Mouse (Mus musculus): ENCODE results near the gene Denr. TPM values are rescaled to one million over a fixed set of nuclear protein-coding genes. Genes with fewer than 3 reads are reported as not detected.
A peak's percentile ranks its signal among the peaks of the same experiment; 100 is the strongest.

The Denr gene
- polyA plus RNA-seq, 1 experiment from 2014 or later = 130 TPM

GRCm38 (mm10) chr5:123874177-123874576, 32.8 kb upstream of the Denr start:
- H3K4me3 ChIP-seq (ENCODE audit: low read depth, low read length) = no peak overlapping the region
- no peak overlapping the region for H3K9ac ChIP-seq
- no peak overlapping the region for H3K27ac ChIP-seq (ENCODE audit: low read depth)
- no peaks in the 10 kb centered on the region for H3K27me3 ChIP-seq (ENCODE audit: insufficient read depth, low read length)
- no peak for DNase-seq
- H3K9me3 ChIP-seq (ENCODE audit: low read depth, low read length) = no peaks in the 10 kb centered on the region
- no peak for TF ChIP-seq CTCF (IDR thresholded peaks at IDR 0.05; ENCODE audit: low read depth)
- H3K4me2 ChIP-seq = no peak overlapping the region
- H3K4me1 ChIP-seq (ENCODE audit: insufficient read depth) = no peaks in the 10 kb centered on the region
- no peak for ATAC-seq (ENCODE audit: insufficient read depth)
- no peaks in the 10 kb centered on the region for H3K36me3 ChIP-seq (ENCODE audit: insufficient read depth)
- 78% methylated on average over 5 of the region's 5 CpGs for WGBS

- Histone ChIP-seq H3K36me3 (ENCODE audit: insufficient read depth) (no peaks in the 10 kb centered on the region), H3K4me2 (peak overlapping the region; percentile 31), H3K4me3 (ENCODE audit: low read depth, low read length) (no peak overlapping the region; the same call in 1 of the 2 replicates), H3K4me1 (ENCODE audit: insufficient read depth) (peaks cover 6% of the 10 kb centered on the region; the same call in 1 of the 2 replicates), H3K9me3 (ENCODE audit: low read depth, low read length) (no peaks in the 10 kb centered on the region), H3K27me3 (ENCODE audit: insufficient read depth, low read length) (no peaks in the 10 kb centered on the region), H3K27ac (ENCODE audit: low read depth) (no peak overlapping the region), H3K9ac (no peak overlapping the region)
- WGBS = 37% methylated on average over 14 of the region's 14 CpGs
- TF ChIP-seq CTCF (IDR thresholded peaks at IDR 0.05; ENCODE audit: low read depth) = no peak
- DNase-seq = no peak
- ATAC-seq (ENCODE audit: insufficient read depth) = no peak
Measured at GRCm38 (mm10) chr5:123878056-123878455, 28.9 kb upstream of the Denr start.

GRCm38 (mm10) chr5:123879928-123880327, 27.0 kb upstream of the Denr start, which contains the start of gene Hcar1:
Hcar1 (minus strand) TSS chr5:123880020.
- 0 out of 2 replicates have a peak, but pooled peaks have one; percentile 10 for TF ChIP-seq CTCF (IDR thresholded peaks at IDR 0.05; ENCODE audit: low read depth)
- H3K4me3 ChIP-seq (ENCODE audit: low read depth, low read length) = no peak within 1 kb of the TSS

GRCm38 (mm10) chr5:123880778-123881177, 26.2 kb upstream of the Denr start:
- no peaks in the 10 kb centered on the region for H3K27me3 ChIP-seq (ENCODE audit: insufficient read depth, low read length)
- H3K4me1 ChIP-seq (ENCODE audit: insufficient read depth) = peaks cover 6% of the 10 kb centered on the region; the same call in 1 of the 2 replicates
- H3K9me3 ChIP-seq (ENCODE audit: low read depth, low read length) = no peaks in the 10 kb centered on the region
- 83% methylated on average over 14 of the region's 14 CpGs for WGBS
- TF ChIP-seq CTCF (IDR thresholded peaks at IDR 0.05; ENCODE audit: low read depth) = peak; percentile 16; the same call in 1 of the 2 replicates
- no peak overlapping the region for H3K4me2 ChIP-seq
- DNase-seq (no peak), ATAC-seq (ENCODE audit: insufficient read depth) (no peak)
- no peak overlapping the region for H3K27ac ChIP-seq (ENCODE audit: low read depth)
- no peak overlapping the region for H3K9ac ChIP-seq
- H3K36me3 ChIP-seq (ENCODE audit: insufficient read depth) = no peaks in the 10 kb centered on the region
- H3K4me3 ChIP-seq (ENCODE audit: low read depth, low read length) = no peak overlapping the region

More at GRCm38 (mm10) chr5:123879928-123880327, 27.0 kb upstream of the Denr start, which contains the start of gene Hcar1:
- peak within 1 kb of the TSS; percentile 43 for H3K9ac ChIP-seq
- DNase-seq (peak; percentile 56), ATAC-seq (ENCODE audit: insufficient read depth) (peak; percentile 69; the same call in 1 of the 2 replicates)
- no peaks in the 10 kb centered on the region for H3K9me3 ChIP-seq (ENCODE audit: low read depth, low read length)
- peak within 1 kb of the TSS; percentile 51 for H3K4me2 ChIP-seq
- WGBS = 23% methylated on average over 12 of the region's 12 CpGs
- no peaks in the 10 kb centered on the region for H3K27me3 ChIP-seq (ENCODE audit: insufficient read depth, low read length)
- H3K36me3 ChIP-seq (ENCODE audit: insufficient read depth) = no peaks in the 10 kb centered on the region
- peak within 1 kb of the TSS; percentile 38; the same call in 1 of the 2 replicates for H3K27ac ChIP-seq (ENCODE audit: low read depth)
- H3K4me1 ChIP-seq (ENCODE audit: insufficient read depth) = peaks cover 6% of the 10 kb centered on the region; the same call in 1 of the 2 replicates

GRCm38 (mm10) chr5:123883891-123884290, 23.1 kb upstream of the Denr start:
- H3K4me3 ChIP-seq (ENCODE audit: low read depth, low read length) = no peak overlapping the region
- no peak overlapping the region for H3K27ac ChIP-seq (ENCODE audit: low read depth)
- TF ChIP-seq CTCF (IDR thresholded peaks at IDR 0.05; ENCODE audit: low read depth) = no peak
- no peaks in the 10 kb centered on the region for H3K27me3 ChIP-seq (ENCODE audit: insufficient read depth, low read length)
- no peaks in the 10 kb centered on the region for H3K9me3 ChIP-seq (ENCODE audit: low read depth, low read length)
- ATAC-seq (ENCODE audit: insufficient read depth) = no peak
- no peak for DNase-seq
- peaks cover 6% of the 10 kb centered on the region; the same call in 1 of the 2 replicates for H3K4me1 ChIP-seq (ENCODE audit: insufficient read depth)
- 60% methylated on average over 7 of the region's 7 CpGs for WGBS
- no peak overlapping the region for H3K4me2 ChIP-seq
- no peaks in the 10 kb centered on the region for H3K36me3 ChIP-seq (ENCODE audit: insufficient read depth)
- H3K9ac ChIP-seq = no peak overlapping the region

GRCm38 (mm10) chr5:123884332-123884731, 22.6 kb upstream of the Denr start:
- H3K27me3 ChIP-seq (ENCODE audit: insufficient read depth, low read length) = no peaks in the 10 kb centered on the region
- peaks cover 6% of the 10 kb centered on the region; the same call in 1 of the 2 replicates for H3K4me1 ChIP-seq (ENCODE audit: insufficient read depth)
- no peak for TF ChIP-seq CTCF (IDR thresholded peaks at IDR 0.05; ENCODE audit: low read depth)
- DNase-seq (no peak), ATAC-seq (ENCODE audit: insufficient read depth) (no peak)
- no peak overlapping the region for H3K27ac ChIP-seq (ENCODE audit: low read depth)
- 66% methylated on average over 10 of the region's 10 CpGs for WGBS
- no peaks in the 10 kb centered on the region for H3K9me3 ChIP-seq (ENCODE audit: low read depth, low read length)
- H3K36me3 ChIP-seq (ENCODE audit: insufficient read depth) = no peaks in the 10 kb centered on the region
- H3K9ac ChIP-seq = no peak overlapping the region
- no peak overlapping the region for H3K4me2 ChIP-seq
- H3K4me3 ChIP-seq (ENCODE audit: low read depth, low read length) = no peak overlapping the region

GRCm38 (mm10) chr5:123886365-123886764, 20.6 kb upstream of the Denr start:
- no peaks in the 10 kb centered on the region for H3K36me3 ChIP-seq (ENCODE audit: insufficient read depth)
- 48% methylated on average over 3 of the region's 3 CpGs for WGBS
- no peaks in the 10 kb centered on the region for H3K4me1 ChIP-seq (ENCODE audit: insufficient read depth)
- no peak overlapping the region for H3K4me2 ChIP-seq
- H3K9ac ChIP-seq = no peak overlapping the region
- no peak overlapping the region for H3K4me3 ChIP-seq (ENCODE audit: low read depth, low read length)
- DNase-seq (no peak), ATAC-seq (ENCODE audit: insufficient read depth) (no peak)
- H3K9me3 ChIP-seq (ENCODE audit: low read depth, low read length) = no peaks in the 10 kb centered on the region
- no peak overlapping the region for H3K27ac ChIP-seq (ENCODE audit: low read depth)
- H3K27me3 ChIP-seq (ENCODE audit: insufficient read depth, low read length) = no peaks in the 10 kb centered on the region
- no peak for TF ChIP-seq CTCF (IDR thresholded peaks at IDR 0.05; ENCODE audit: low read depth)
